Mouse (Mus musculus) midbrain, embryonic 12.5 days (tissue): Measurements from ENCODE around the gene Wdr46. TPM values are rescaled to one million over a fixed set of nuclear protein-coding genes. Genes with fewer than 3 reads are reported as not detected.

ENCODE experiments used
- polyA plus RNA-seq: library from polyadenylated mRNA; unstranded; fragments of >200 nt; fragmentation: Nextera tagmentation; extraction: Ambion mirVana; gene quantifications from 2 replicates; pipeline ENCODE4 v1.2.1, GENCODE M21; 2016

Wdr46 gene
- polyA plus RNA-seq, 1 experiment from 2014 or later, result 37.5 TPM

Other genes starting within 250 kb of the Wdr46 start
- gene March2, start 222.0 kb upstream of the Wdr46 start, polyA plus RNA-seq, result 46.7 and 52.2 TPM in 2 replicates
- 422 and 447 TPM in 2 replicates for gene Rab11b, start 180.1 kb upstream of the Wdr46 start, polyA plus RNA-seq
- 21.1 and 28.3 TPM in 2 replicates for gene Angptl4, start 158.8 kb upstream of the Wdr46 start, polyA plus RNA-seq
- 25.5 and 31.9 TPM in 2 replicates for gene Kank3, start 130.1 kb upstream of the Wdr46 start, polyA plus RNA-seq
- 613 and 671 TPM in 2 replicates for gene Rps28, start 116.1 kb upstream of the Wdr46 start, polyA plus RNA-seq
- 436 and 454 TPM in 2 replicates for gene Ndufa7, start 116.1 kb upstream of the Wdr46 start, polyA plus RNA-seq
- gene Cd320, start 97.6 kb upstream of the Wdr46 start, polyA plus RNA-seq, result 59.8 and 63.5 TPM in 2 replicates
- gene Gm7029, start 66.8 kb upstream of the Wdr46 start, polyA plus RNA-seq, result not detected in 2 replicates
- 3.8 and 4.4 TPM in 2 replicates for gene Kifc1, start 50.0 kb upstream of the Wdr46 start, polyA plus RNA-seq
- 0.23 and 0.38 TPM in 2 replicates for gene Platr17, start 35.5 kb upstream of the Wdr46 start, polyA plus RNA-seq
- gene Daxx, start 31.2 kb upstream of the Wdr46 start, polyA plus RNA-seq, result 64.6 and 66.2 TPM in 2 replicates
- gene Tapbp, start 24.8 kb upstream of the Wdr46 start, polyA plus RNA-seq, result 19.1 and 21.9 TPM in 2 replicates
- gene Zbtb22, start 24.8 kb upstream of the Wdr46 start, polyA plus RNA-seq, result 21.8 and 25.3 TPM in 2 replicates
- 69.9 and 74.3 TPM in 2 replicates for gene Rgl2, start 11.1 kb upstream of the Wdr46 start, polyA plus RNA-seq
- 188 and 203 TPM in 2 replicates for gene Pfdn6, start 317 bp upstream of the Wdr46 start, polyA plus RNA-seq
- 8.1 and 8.7 TPM in 2 replicates for gene B3galt4, start 10.8 kb downstream of the Wdr46 start, polyA plus RNA-seq
- gene Vps52, start 15.2 kb downstream of the Wdr46 start, polyA plus RNA-seq, result 67.0 and 70.9 TPM in 2 replicates
- gene Rps18, start 15.3 kb downstream of the Wdr46 start, polyA plus RNA-seq, result 891 and 909 TPM in 2 replicates
- 26.8 and 28.4 TPM in 2 replicates for gene H2-K1, start 59.7 kb downstream of the Wdr46 start, polyA plus RNA-seq
- 25.2 and 27.0 TPM in 2 replicates for gene Ring1, start 84.0 kb downstream of the Wdr46 start, polyA plus RNA-seq
- gene H2-Ke6, start 87.4 kb downstream of the Wdr46 start, polyA plus RNA-seq, result 110 and 131 TPM in 2 replicates
- gene Slc39a7, start 91.0 kb downstream of the Wdr46 start, polyA plus RNA-seq, result 180 and 184 TPM in 2 replicates
- gene Rxrb, start 91.2 kb downstream of the Wdr46 start, polyA plus RNA-seq, result 68.0 and 68.4 TPM in 2 replicates
- gene Col11a2, start 98.8 kb downstream of the Wdr46 start, polyA plus RNA-seq, result 2.3 and 4.0 TPM in 2 replicates
- 0.17 and 0.56 TPM in 2 replicates for gene H2-Oa, start 151.7 kb downstream of the Wdr46 start, polyA plus RNA-seq
- 9.8 and 9.9 TPM in 2 replicates for gene H2-DMa, start 178.9 kb downstream of the Wdr46 start, polyA plus RNA-seq
- 144 and 148 TPM in 2 replicates for gene Brd2, start 182.0 kb downstream of the Wdr46 start, polyA plus RNA-seq
- 0.16 and 0.23 TPM in 2 replicates for gene H2-DMb2, start 202.6 kb downstream of the Wdr46 start, polyA plus RNA-seq
- gene H2-DMb1, start 212.4 kb downstream of the Wdr46 start, polyA plus RNA-seq, result 0.16 and 0.73 TPM in 2 replicates
- gene Tap1, start 246.9 kb downstream of the Wdr46 start, polyA plus RNA-seq, result 1.4 and 1.8 TPM in 2 replicates
- 1.3 and 1.5 TPM in 2 replicates for gene Psmb9, start 247.1 kb downstream of the Wdr46 start, polyA plus RNA-seq